Mouse (Mus musculus) CH12.LX (cell line): Measurements from ENCODE around the gene Tmem212.

Experiments
- CTCF ChIP-seq, 2 experiments: IDR thresholded peaks in 1 of 2; conservative IDR thresholded peaks in 1 of 2; 2 replicates each; pipeline ENCODE4 v1.5.1; 2011 to 2012; ENCODE audit warnings: low read depth in 2 of 2, low read length in 2 of 2, improper control_type of control experiment in 1 of 2, inconsistent platforms in 1 of 2, mild to moderate bottlenecking in 1 of 2, moderate library complexity in 1 of 2
- JUN ChIP-seq: IDR thresholded peaks from 2 replicates; pipeline ENCODE4 v1.6.1; 2011; ENCODE audit warnings: low read depth, mild to moderate bottlenecking, low read length, improper control_type of control experiment, moderate library complexity; ENCODE audit not compliant: insufficient read depth
- POLR2A ChIP-seq: IDR thresholded peaks from 2 replicates; pipeline ENCODE4 v1.6.1; 2011; ENCODE audit warnings: low read depth, mild to moderate bottlenecking, improper control_type of control experiment, low read length
- ZC3H11A ChIP-seq: IDR thresholded peaks from 2 replicates; pipeline ENCODE4 v1.6.1; 2012; ENCODE audit warnings: low read depth, mild to moderate bottlenecking, inconsistent platforms, low read length, improper control_type of control experiment

- TF ChIP-seq CTCF (conservative IDR thresholded peaks at IDR 0.05 in 1 of 2, IDR thresholded peaks at IDR 0.05 in 1 of 2; ENCODE audit: low read depth in 2 of 2, low read length in 2 of 2) (no peak), POLR2A (no peak), ZC3H11A (no peak), JUN (no peak)
Observed at GRCm38 (mm10) chr3:27872429-27872828, 23.7 kb downstream of the Tmem212 start.
